Mouse (Mus musculus): ENCODE results near the gene Gm49721. TPM values are rescaled to one million over a fixed set of nuclear protein-coding genes. Genes with fewer than 3 reads are reported as not detected.
"Not testable (repeated sequence)": the region's sequence is repeated elsewhere in the genome, so short reads cannot be mapped to it uniquely, and the experiment has no call there.

Gene Gm49721
- total and polyA plus RNA-seq, 3 experiments, result not detected

DNA sequence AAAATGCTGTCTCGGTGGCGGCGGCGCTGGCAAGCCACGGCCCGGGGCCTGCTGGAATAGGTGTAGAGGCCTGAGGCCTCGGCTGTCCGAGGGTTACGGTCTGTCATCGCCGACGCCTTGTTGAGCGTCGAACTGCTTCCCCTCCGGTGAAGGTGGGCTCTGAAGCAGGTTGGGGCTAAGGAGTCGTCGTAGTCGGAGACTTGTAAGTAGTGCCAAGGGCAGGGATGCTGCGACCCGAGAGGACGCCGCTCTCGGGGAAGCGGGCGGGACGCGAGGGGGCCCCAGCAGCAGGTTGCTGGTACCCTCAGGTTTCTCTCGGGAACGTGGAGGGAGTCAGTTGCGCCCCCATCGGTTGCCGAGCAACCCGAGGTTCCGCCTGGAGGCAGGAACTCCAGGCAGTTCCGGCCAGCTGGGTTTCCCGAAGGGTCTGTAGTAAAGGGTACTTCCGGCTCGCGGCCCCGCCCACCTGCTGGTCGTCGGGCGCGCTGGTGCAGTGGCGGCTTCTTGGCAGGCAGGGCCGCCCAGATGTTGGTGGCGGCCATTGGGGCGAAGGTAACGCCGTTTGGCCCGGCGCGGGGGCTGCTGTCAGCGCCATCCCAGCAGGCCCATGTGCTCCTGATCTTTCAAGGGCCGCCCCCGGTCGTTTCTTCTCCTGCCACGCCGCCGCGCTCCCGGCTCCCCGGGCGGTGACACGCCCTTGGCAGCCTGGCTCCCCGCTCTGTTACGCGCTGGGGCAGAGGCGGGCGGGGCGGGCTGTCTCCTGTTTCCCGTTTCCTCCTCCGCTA, 30.5 kb upstream of the Gm49721 start, which contains the start of gene Rsph3b:
Gene Rsph3b, minus strand, starts transcription at position 699 of the 785 bp plus-strand sequence.
- H3K36me3 ChIP-seq (replicated peaks in 1 of 2; ENCODE audit: control insufficient read depth in 1 of 2, insufficient read depth in 1 of 2, low read length in 1 of 2); H3K4me1 ChIP-seq (ENCODE audit: control insufficient read depth in 1 of 2, insufficient read depth in 2 of 2); H3K27me3 ChIP-seq (replicated peaks); in situ Hi-C loops (cut with MboI; ENCODE audit: low pct_ligation_motif_present, low pct_unique_long_range_greater_than_20kb, low sequenced_read_pairs); H3K9me3 ChIP-seq (replicated peaks; ENCODE audit: low read length); H3K79me2 ChIP-seq (replicated peaks; ENCODE audit: control insufficient read depth, extremely low read depth, insufficient read depth, poor library complexity, severe bottlenecking); dilution Hi-C loops (cut with MboI; ENCODE audit: extremely low pct_ligation_motif_present, extremely low pct_unique_long_range_greater_than_20kb, low sequenced_read_pairs): not testable (repeated sequence)
- peak within 1 kb of the TSS; percentile 73 for H3K9ac ChIP-seq (ENCODE audit: insufficient read depth, low read depth)
- H3K27ac ChIP-seq (ENCODE audit: insufficient read depth, low read depth), result peak within 1 kb of the TSS; percentile 49
- peak within 1 kb of the TSS; percentile 52 to 98 (median 63) for H3K4me3 ChIP-seq (replicated peaks in 1 of 3; ENCODE audit: low read depth in 2 of 3, low read length in 2 of 3, poor library complexity in 1 of 3)
- peak within 1 kb of the TSS; percentile 51 for H3K4me2 ChIP-seq (ENCODE audit: insufficient read depth, low read depth, poor library complexity, severe bottlenecking)
- peak; percentile 72 for DNase-seq (ENCODE audit: extremely low read depth)
- TF ChIP-seq POLR2A (IDR thresholded peaks at IDR 0.05; ENCODE audit: low read depth, low read length) (peak; percentile 53; the same call in 1 of the 2 replicates), HCFC1 (IDR thresholded peaks at IDR 0.05; ENCODE audit: low read depth, low read length) (peak; percentile 57), ELF1 (IDR thresholded peaks at IDR 0.05; ENCODE audit: low read depth, low read length) (peak; percentile 86), SIN3A (IDR thresholded peaks at IDR 0.05; ENCODE audit: low read length) (peak; percentile 64), MYC (IDR thresholded peaks at IDR 0.05; ENCODE audit: low read depth, low read length) (0 out of 2 replicates have a peak, but pooled peaks have one; percentile 18), NRF1 (IDR thresholded peaks at IDR 0.05; ENCODE audit: low read depth, low read length) (peak; percentile 26; the same call in 1 of the 2 replicates), NELFE (IDR thresholded peaks at IDR 0.05; ENCODE audit: low read depth, low read length) (peak; percentile 61), MAX (IDR thresholded peaks at IDR 0.05; ENCODE audit: low read length) (0 out of 2 replicates have a peak, but pooled peaks have one; percentile 20)

DNA sequence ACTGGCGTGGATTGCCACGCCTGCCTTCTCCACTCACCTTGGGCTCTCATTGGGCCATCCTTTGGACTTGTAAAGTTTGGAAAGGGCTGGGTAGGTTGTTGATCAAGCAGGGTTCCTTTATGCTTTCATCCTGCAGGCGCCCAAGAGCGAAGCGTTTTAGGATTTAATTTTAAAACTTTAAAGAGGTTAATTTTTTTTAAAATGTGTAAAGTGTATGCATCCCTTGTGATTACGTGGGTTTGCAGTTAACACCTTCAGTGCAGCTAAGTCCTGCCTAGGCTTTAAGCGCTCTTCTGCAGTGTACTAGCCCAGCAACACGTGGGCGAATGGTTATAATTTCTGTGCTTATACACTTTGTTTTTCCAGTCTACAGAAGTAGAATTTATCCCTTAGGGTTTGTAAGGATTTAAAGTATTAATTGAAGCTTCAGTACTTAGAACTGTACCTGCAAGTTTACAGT, 29.9 kb upstream of the Gm49721 start:
- dilution Hi-C loops (cut with MboI; ENCODE audit: extremely low pct_ligation_motif_present, extremely low pct_unique_long_range_greater_than_20kb, low sequenced_read_pairs); H3K9me3 ChIP-seq (replicated peaks; ENCODE audit: low read length); H3K79me2 ChIP-seq (replicated peaks; ENCODE audit: control insufficient read depth, extremely low read depth, insufficient read depth, poor library complexity, severe bottlenecking); H3K4me1 ChIP-seq (ENCODE audit: control insufficient read depth in 1 of 2, insufficient read depth in 2 of 2); DNase-seq (ENCODE audit: extremely low read depth); H3K27me3 ChIP-seq (replicated peaks); H3K27ac ChIP-seq (ENCODE audit: insufficient read depth, low read depth); in situ Hi-C loops (cut with MboI; ENCODE audit: low pct_ligation_motif_present, low pct_unique_long_range_greater_than_20kb, low sequenced_read_pairs); H3K36me3 ChIP-seq (replicated peaks in 1 of 2; ENCODE audit: control insufficient read depth in 1 of 2, insufficient read depth in 1 of 2, low read length in 1 of 2): not testable (repeated sequence)
- Histone ChIP-seq H3K4me3 (replicated peaks in 1 of 3; ENCODE audit: low read depth in 2 of 3, low read length in 2 of 3, poor library complexity in 1 of 3) (peak overlapping the region; percentile 38 to 98 (median 52)), H3K9ac (ENCODE audit: insufficient read depth, low read depth) (peak overlapping the region; percentile 73), H3K4me2 (ENCODE audit: insufficient read depth, low read depth, poor library complexity, severe bottlenecking) (peak overlapping the region; percentile 51)

DNA sequence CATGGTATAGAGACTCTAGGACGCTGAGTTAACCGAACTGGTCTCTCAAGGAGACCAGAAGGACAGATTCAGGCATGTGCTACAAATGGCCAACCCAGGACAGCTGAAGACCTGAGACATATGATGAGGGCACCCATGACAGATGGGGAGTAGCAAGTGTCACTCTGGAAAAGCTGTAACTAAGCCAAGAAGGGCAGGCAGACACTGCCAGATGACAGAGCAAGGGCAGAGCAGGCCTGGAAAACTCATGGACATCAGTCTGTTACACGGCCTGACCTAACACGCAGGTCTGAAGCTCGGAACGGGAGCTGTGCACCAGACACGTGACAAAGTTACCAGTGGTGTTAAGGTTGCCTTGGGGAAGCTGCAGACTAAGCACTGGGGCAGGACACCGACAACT, 19.8 kb upstream of the Gm49721 start:
- H3K79me2 ChIP-seq (replicated peaks; ENCODE audit: control insufficient read depth, extremely low read depth, insufficient read depth, poor library complexity, severe bottlenecking); H3K9ac ChIP-seq (ENCODE audit: insufficient read depth, low read depth); H3K4me1 ChIP-seq (ENCODE audit: control insufficient read depth in 1 of 2, insufficient read depth in 2 of 2); H3K4me3 ChIP-seq (replicated peaks in 1 of 3; ENCODE audit: low read depth in 2 of 3, low read length in 2 of 3, poor library complexity in 1 of 3); dilution Hi-C loops (cut with MboI; ENCODE audit: extremely low pct_ligation_motif_present, extremely low pct_unique_long_range_greater_than_20kb, low sequenced_read_pairs); H3K36me3 ChIP-seq (replicated peaks in 1 of 2; ENCODE audit: control insufficient read depth in 1 of 2, insufficient read depth in 1 of 2, low read length in 1 of 2); H3K27me3 ChIP-seq (replicated peaks); DNase-seq (ENCODE audit: extremely low read depth); in situ Hi-C loops (cut with MboI; ENCODE audit: low pct_ligation_motif_present, low pct_unique_long_range_greater_than_20kb, low sequenced_read_pairs); H3K4me2 ChIP-seq (ENCODE audit: insufficient read depth, low read depth, poor library complexity, severe bottlenecking); H3K27ac ChIP-seq (ENCODE audit: insufficient read depth, low read depth); H3K9me3 ChIP-seq (replicated peaks; ENCODE audit: low read length): not testable (repeated sequence)

DNA sequence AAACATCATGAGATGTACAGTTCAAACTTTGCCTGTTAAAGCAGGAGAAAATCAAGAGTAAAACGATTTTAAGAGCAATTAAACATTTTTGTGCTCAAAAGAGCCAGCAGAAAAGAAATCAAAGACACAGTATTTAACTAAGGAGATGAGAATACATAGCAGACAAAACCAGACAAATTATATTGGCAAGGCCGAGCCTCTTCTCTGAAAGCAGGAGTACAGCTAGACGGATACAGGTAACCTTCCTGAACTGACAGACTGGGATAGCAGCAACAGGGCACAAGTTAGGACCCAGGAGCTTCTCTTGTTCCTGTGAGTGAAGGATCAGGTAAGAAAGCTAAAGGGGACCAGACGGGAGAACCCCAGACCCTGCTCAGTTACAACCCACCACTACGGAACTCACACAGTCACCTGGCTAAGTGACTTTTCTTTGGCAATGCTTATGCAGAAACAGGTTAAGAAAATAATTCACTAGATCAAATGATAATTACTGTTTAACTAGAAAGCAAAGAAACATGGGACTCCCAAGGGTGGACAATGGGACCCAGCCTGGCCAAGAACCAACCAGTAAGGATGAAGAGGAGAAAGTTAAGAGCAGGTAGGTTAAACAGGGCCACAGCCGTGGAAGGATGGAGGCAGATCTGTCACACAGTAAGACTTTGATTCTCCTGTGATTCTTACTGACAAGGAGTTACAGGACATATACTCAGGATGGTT, 19.0 kb upstream of the Gm49721 start:
- peak overlapping the region; percentile 81; the same call in 1 of the 2 replicates for H3K9ac ChIP-seq (ENCODE audit: insufficient read depth, low read depth)
- H3K36me3 ChIP-seq (replicated peaks in 1 of 2; ENCODE audit: control insufficient read depth in 1 of 2, insufficient read depth in 1 of 2, low read length in 1 of 2); DNase-seq (ENCODE audit: extremely low read depth); H3K27me3 ChIP-seq (replicated peaks); H3K4me1 ChIP-seq (ENCODE audit: control insufficient read depth in 1 of 2, insufficient read depth in 2 of 2); H3K79me2 ChIP-seq (replicated peaks; ENCODE audit: control insufficient read depth, extremely low read depth, insufficient read depth, poor library complexity, severe bottlenecking); H3K27ac ChIP-seq (ENCODE audit: insufficient read depth, low read depth); H3K9me3 ChIP-seq (replicated peaks; ENCODE audit: low read length); dilution Hi-C loops (cut with MboI; ENCODE audit: extremely low pct_ligation_motif_present, extremely low pct_unique_long_range_greater_than_20kb, low sequenced_read_pairs); in situ Hi-C loops (cut with MboI; ENCODE audit: low pct_ligation_motif_present, low pct_unique_long_range_greater_than_20kb, low sequenced_read_pairs): not testable (repeated sequence)
- peak overlapping the region; percentile 36; the same call in 1 of the 2 replicates for H3K4me2 ChIP-seq (ENCODE audit: insufficient read depth, low read depth, poor library complexity, severe bottlenecking)
- peak overlapping the region in 2 of 3 experiments; percentile 38 to 56 for H3K4me3 ChIP-seq (replicated peaks in 1 of 3; ENCODE audit: low read depth in 2 of 3, low read length in 2 of 3, poor library complexity in 1 of 3)

All from CH12.LX (cell line).